Mouse (Mus musculus) liver, adult 2 months (tissue): ENCODE results near the gene Prpsap1.

Experiments
- CTCF ChIP-seq: fragments of 200-500 bp; IDR thresholded peaks from 2 replicates; pipeline ENCODE4 v1.5.1; 2011; ENCODE audit warnings: low read depth, low read length, control low read depth
- POLR2A ChIP-seq: fragments of 200-500 bp; IDR thresholded peaks from 2 replicates; pipeline ENCODE4 v1.6.1; 2011; ENCODE audit warnings: low read length, control low read depth; ENCODE audit not compliant: insufficient read depth; ENCODE audit errors: extremely low read depth

DNA sequence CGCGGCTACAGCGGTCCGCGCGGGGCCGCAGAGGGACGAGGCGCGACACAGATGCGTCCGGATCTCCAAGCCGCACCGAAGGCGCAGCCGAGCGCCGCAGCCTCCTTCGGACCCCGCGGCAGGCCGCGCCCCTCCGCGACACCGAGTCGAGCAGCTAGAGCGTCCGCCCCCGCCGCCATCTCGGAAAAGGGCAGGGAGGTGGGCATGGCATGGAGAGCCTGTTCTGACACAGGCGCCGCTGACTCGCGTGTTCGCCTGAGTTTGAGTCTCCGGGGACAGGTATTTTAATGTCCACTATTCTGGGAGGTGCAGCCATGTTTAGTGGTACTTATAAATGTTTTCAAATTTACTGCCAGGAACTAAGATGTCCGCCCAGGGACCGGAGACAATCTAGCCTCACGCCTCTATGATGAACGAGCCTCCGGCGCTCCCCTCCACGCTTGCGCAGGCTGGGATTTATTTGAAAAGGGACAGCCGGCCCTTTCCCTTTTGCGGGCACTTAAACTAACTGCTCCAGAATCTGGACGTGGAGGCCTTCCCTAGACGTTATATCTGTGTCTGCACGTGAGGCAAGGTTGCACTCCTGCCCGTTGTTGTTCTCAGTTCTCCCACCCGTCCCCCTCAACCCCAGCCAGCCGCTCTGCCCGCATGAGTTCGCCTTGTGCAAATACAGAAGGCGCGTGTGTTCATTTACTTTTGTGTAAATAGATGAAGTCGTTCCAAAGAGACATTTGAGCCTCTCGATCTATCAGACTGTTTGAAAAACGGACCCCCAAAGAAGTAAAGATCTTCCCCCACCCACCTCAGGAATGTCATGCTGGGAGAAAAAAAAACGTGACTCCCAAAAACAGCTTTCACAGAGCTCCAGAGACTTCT lies 3.5 kb downstream of the Prpsap1 start:
- no peak for TF ChIP-seq CTCF
- TF ChIP-seq POLR2A: peak; percentile 90
